Mouse (Mus musculus): ENCODE results near the gene Ctsh. TPM values are rescaled to one million over a fixed set of nuclear protein-coding genes. Genes with fewer than 3 reads are reported as not detected.
A peak's percentile ranks its signal among the peaks of the same experiment; 100 is the strongest.

Gene Ctsh
- polyA plus RNA-seq, 1 experiment from 2014 or later, result 152 TPM

DNA sequence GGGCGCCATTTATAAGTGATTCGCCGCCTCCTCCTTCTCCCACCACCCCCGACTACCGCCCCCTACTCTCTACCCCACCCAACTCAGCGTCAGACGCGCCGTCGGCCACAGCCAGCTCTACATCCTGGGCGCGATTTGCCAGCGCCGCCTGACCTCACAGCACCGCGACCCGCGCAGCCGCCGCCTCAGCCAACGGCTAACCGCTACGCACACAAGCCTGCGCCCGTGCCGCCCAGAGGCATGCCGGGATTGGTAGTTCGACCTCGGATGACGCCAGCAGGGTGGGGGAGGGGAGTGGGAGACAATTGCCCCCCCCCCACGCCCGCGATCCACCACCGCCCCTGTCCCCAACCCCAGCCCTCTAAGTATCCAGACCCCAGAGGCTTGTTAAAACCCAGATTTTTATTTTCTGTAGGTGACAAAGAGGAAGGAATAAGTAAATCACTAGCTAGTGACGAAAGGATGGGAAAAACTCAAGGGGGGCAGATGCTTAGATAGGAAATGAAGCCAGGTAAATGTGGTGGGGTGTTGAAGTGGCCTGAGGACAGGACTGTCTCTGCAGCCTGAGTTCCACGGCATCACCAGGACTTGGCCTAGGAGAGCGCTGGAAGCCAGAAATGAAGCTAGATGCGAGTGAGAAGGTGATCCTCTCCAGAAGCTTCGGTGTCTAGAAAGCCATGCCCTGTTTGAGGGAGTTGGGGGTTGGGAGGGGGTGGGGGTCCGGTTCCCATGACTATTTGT, 60.8 kb downstream of the Ctsh start, which contains the start of gene Morf4l1:
Gene Morf4l1 (minus strand): TSS at position 208 of the 741 bp plus-strand sequence.
- Histone ChIP-seq H3K9me3 (ENCODE audit: low read length) (no peaks in the 10 kb centered on the region), H3K4me1 (ENCODE audit: insufficient read depth, low read length) (peaks cover 24% of the 10 kb centered on the region), H3K4me3 (ENCODE audit: low read length) (peak within 1 kb of the TSS; percentile 79), H3K27ac (ENCODE audit: low read length) (peak within 1 kb of the TSS; percentile 99), H3K36me3 (ENCODE audit: insufficient read depth, low read length) (no peaks in the 10 kb centered on the region), H3K27me3 (ENCODE audit: insufficient read depth, low read length) (no peaks in the 10 kb centered on the region), H3K4me2 (replicated peaks; ENCODE audit: low read depth, low read length) (peak within 1 kb of the TSS; percentile 95), H3K9ac (replicated peaks; ENCODE audit: low read length) (peak within 1 kb of the TSS; percentile 95)
- WGBS, result 2% methylated on average over 34 of the region's 40 CpGs
- peak; percentile 99 for ATAC-seq (ENCODE audit: low FRiP score, low TSS enrichment)

DNA sequence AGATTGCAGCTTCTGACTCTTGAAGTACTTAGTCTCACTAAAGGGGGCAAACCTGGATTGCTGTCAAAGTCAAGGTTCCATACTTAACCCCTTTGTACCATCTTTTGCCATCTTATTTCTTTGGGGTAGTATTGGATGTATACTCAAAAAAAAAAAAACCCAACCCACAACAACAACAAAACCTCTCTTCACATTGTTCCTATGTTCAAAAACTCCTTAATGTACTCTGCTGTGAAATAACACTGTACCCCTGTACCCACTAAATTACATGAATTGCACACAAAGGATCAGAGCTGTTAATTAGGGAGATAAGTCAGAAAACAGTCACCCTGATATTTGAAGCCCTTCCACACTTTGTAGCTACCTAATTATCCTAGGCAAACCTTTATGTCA, 61.4 kb downstream of the Ctsh start:
- Histone ChIP-seq H3K4me1 (ENCODE audit: insufficient read depth, low read length) (peaks cover 20% of the 10 kb centered on the region), H3K27ac (ENCODE audit: low read length) (no peak overlapping the region), H3K9me3 (ENCODE audit: low read length) (no peaks in the 10 kb centered on the region), H3K36me3 (ENCODE audit: insufficient read depth, low read length) (no peaks in the 10 kb centered on the region), H3K4me3 (ENCODE audit: low read length) (peak overlapping the region; percentile 79), H3K9ac (replicated peaks; ENCODE audit: low read length) (peak overlapping the region; percentile 74), H3K4me2 (replicated peaks; ENCODE audit: low read depth, low read length) (peak overlapping the region; percentile 77), H3K27me3 (ENCODE audit: insufficient read depth, low read length) (no peaks in the 10 kb centered on the region)
- ATAC-seq (ENCODE audit: low FRiP score, low TSS enrichment), result no peak

DNA sequence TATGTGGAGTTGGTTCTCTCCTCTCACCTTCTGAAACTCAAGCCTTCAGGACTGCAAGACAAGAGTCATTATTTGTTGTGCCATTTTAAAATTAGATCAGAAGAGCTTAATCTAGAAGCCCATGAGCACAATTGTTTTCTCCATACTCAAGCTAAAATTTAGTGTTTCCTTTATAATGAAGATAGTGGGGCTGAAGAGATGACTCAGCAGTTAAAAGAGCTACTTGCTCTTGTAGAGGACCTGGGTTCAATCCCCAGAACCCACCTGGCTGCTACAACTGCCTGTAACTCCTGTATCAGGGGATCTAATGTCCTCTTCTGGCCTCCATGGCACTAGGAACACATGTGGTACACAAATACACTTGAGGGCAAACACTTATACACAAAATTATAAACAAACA, 63.3 kb downstream of the Ctsh start:
- H3K27ac ChIP-seq (ENCODE audit: low read length), result no peak overlapping the region
- no peaks in the 10 kb centered on the region for H3K27me3 ChIP-seq (ENCODE audit: insufficient read depth, low read length)
- no peak for ATAC-seq (ENCODE audit: low FRiP score, low TSS enrichment)
- no peaks in the 10 kb centered on the region for H3K36me3 ChIP-seq (ENCODE audit: insufficient read depth, low read length)
- H3K9ac ChIP-seq (replicated peaks; ENCODE audit: low read length), result no peak overlapping the region
- H3K4me1 ChIP-seq (ENCODE audit: insufficient read depth, low read length), result peaks cover 7% of the 10 kb centered on the region
- H3K4me2 ChIP-seq (replicated peaks; ENCODE audit: low read depth, low read length), result no peak overlapping the region
- no peaks in the 10 kb centered on the region for H3K9me3 ChIP-seq (ENCODE audit: low read length)
- H3K4me3 ChIP-seq (ENCODE audit: low read length), result no peak overlapping the region

DNA sequence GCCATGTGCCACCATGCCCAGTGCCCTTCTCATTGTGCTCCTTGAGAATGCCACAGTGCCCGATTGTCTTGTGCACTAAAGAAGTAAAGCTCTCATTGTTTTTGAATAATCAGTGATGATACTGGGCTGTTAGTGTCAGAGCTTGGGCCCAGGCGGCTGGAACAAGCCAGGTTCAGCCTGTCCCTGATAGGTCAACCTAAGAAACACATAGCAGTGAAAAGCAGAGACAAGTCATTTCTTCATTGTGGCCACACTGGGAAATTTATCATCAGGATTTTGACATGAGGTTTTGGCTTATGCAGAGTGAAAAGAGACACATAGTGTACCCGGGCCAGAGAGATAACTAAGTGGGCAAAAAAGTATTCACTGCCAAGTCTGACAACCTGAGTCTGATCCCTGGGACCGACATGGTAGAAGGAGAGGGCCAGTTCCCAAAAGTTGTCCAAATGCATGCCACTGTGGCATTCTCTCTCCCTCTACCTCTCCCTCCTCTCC, 68.3 kb downstream of the Ctsh start:
- Histone ChIP-seq H3K27ac (ENCODE audit: low read length) (no peak overlapping the region), H3K9me3 (ENCODE audit: low read length) (no peaks in the 10 kb centered on the region), H3K4me1 (ENCODE audit: insufficient read depth, low read length) (peaks cover 6% of the 10 kb centered on the region; the same call in 1 of the 2 replicates), H3K4me3 (ENCODE audit: low read length) (no peak overlapping the region), H3K27me3 (ENCODE audit: insufficient read depth, low read length) (no peaks in the 10 kb centered on the region; the same call in 1 of the 2 replicates), H3K36me3 (ENCODE audit: insufficient read depth, low read length) (no peaks in the 10 kb centered on the region), H3K4me2 (replicated peaks; ENCODE audit: low read depth, low read length) (no peak overlapping the region), H3K9ac (replicated peaks; ENCODE audit: low read length) (no peak overlapping the region)
- WGBS, result 83% methylated on average over 4 of the region's 4 CpGs
- ATAC-seq (ENCODE audit: low FRiP score, low TSS enrichment), result no peak

DNA sequence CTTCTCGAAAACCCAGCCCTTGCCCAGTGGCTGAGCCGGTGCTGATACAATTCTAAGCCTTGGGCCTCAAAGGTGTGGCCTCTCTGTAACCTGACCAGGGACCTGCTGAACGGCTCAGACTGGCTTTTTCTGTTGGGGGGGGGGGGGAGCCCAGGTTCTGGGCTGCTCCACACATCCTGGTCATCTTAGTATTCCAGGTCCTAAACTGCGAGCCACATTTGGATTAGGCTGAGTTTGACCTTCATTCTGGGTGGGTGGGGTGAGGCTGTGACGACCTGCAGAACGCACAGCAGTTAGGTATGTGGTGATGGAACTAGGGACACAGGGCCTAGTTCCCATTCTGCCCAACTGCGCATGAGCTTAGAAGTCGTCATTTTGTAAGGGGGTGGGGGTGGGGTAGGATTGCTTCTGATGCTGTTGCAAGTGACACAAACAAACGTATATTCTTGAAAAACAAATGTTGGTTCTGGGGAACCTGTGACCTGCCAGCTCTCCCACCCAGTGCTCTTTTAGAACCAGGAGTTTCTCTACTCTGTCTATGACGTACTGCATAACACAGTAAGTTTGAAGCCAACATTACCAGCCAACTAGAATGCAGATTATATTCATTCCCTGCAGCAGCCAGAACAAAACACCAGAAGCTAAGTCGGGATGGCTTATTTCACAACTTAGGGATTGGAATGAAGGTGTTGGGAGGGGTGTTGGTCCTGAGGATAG, 70.4 kb downstream of the Ctsh start:
- no peaks in the 10 kb centered on the region for H3K9me3 ChIP-seq (ENCODE audit: low read length)
- 0 out of 2 replicates have a peak, but pooled peaks have one; percentile 25 for ATAC-seq (ENCODE audit: low FRiP score, low TSS enrichment)
- no peaks in the 10 kb centered on the region; the same call in 1 of the 2 replicates for H3K27me3 ChIP-seq (ENCODE audit: insufficient read depth, low read length)
- 33% methylated on average over 11 of the region's 11 CpGs for WGBS
- H3K27ac ChIP-seq (ENCODE audit: low read length), result no peak overlapping the region
- peaks cover 6% of the 10 kb centered on the region; the same call in 1 of the 2 replicates for H3K4me1 ChIP-seq (ENCODE audit: insufficient read depth, low read length)
- no peak overlapping the region for H3K4me2 ChIP-seq (replicated peaks; ENCODE audit: low read depth, low read length)
- no peak overlapping the region for H3K9ac ChIP-seq (replicated peaks; ENCODE audit: low read length)
- no peak overlapping the region for H3K4me3 ChIP-seq (ENCODE audit: low read length)
- H3K36me3 ChIP-seq (ENCODE audit: insufficient read depth, low read length), result no peaks in the 10 kb centered on the region

DNA sequence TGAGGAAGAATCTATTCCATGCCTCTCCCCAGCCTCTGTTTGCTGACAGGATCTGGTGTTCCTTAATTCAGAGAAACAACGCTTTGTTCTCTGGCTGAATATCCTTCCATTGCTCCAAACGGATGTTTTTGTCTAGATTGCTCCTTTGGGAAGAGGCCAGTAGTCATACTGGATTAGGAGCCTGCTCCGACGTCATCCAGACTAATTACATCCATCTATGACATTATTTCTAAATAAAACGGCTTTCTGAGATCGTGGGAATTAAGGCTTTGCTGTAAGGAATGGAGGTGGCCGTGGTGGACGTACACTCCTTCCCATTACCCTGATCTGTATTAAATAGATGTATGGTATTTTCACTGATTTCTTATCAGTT, 70.9 kb downstream of the Ctsh start:
- no peak overlapping the region for H3K9ac ChIP-seq (replicated peaks; ENCODE audit: low read length)
- H3K9me3 ChIP-seq (ENCODE audit: low read length), result no peaks in the 10 kb centered on the region
- no peak for ATAC-seq (ENCODE audit: low FRiP score, low TSS enrichment)
- peaks cover 6% of the 10 kb centered on the region; the same call in 1 of the 2 replicates for H3K4me1 ChIP-seq (ENCODE audit: insufficient read depth, low read length)
- H3K27ac ChIP-seq (ENCODE audit: low read length), result no peak overlapping the region
- H3K36me3 ChIP-seq (ENCODE audit: insufficient read depth, low read length), result no peaks in the 10 kb centered on the region
- WGBS, result 49% methylated on average over 8 of the region's 8 CpGs
- no peak overlapping the region for H3K4me3 ChIP-seq (ENCODE audit: low read length)
- no peak overlapping the region for H3K4me2 ChIP-seq (replicated peaks; ENCODE audit: low read depth, low read length)
- no peaks in the 10 kb centered on the region; the same call in 1 of the 2 replicates for H3K27me3 ChIP-seq (ENCODE audit: insufficient read depth, low read length)

Other genes with a start within 250 kb of the Ctsh start
- gene Rasgrf1, start 144.2 kb upstream of the Ctsh start, polyA plus RNA-seq (2015; fragmentation: Nextera tagmentation; extraction: Ambion mirVana), result 0.20 TPM in 1 of 2 replicates, not detected in the other
- 444 and 471 TPM in 2 replicates for gene Morf4l1, start 60.6 kb downstream of the Ctsh start, polyA plus RNA-seq (2015; fragmentation: Nextera tagmentation; extraction: Ambion mirVana)
- 16.5 and 17.5 TPM in 2 replicates for gene Adamts7, start 108.9 kb downstream of the Ctsh start, polyA plus RNA-seq (2015; fragmentation: Nextera tagmentation; extraction: Ambion mirVana)
- gene Tbc1d2b, start 216.7 kb downstream of the Ctsh start, polyA plus RNA-seq (2015; fragmentation: Nextera tagmentation; extraction: Ambion mirVana), result 12.8 and 12.9 TPM in 2 replicates